Mouse (Mus musculus) ES-Bruce4 (cell line): ENCODE results near the gene Fgd2. TPM values are rescaled to one million over a fixed set of nuclear protein-coding genes. Genes with fewer than 3 reads are reported as not detected.

Source experiments
- H3K27ac ChIP-seq: 2 replicates; pipeline ENCODE4 v1.5.1; 2012; ENCODE audit warnings: low read length, inconsistent platforms; ENCODE audit not compliant: insufficient read depth
- H3K27me3 ChIP-seq: 2 replicates; pipeline ENCODE4 v1.6.1; 2012; ENCODE audit warnings: mild to moderate bottlenecking, low read length, inconsistent platforms; ENCODE audit not compliant: control insufficient read depth, poor library complexity, insufficient read depth, severe bottlenecking
- H3K36me3 ChIP-seq: 2 replicates; pipeline ENCODE4 v1.6.1; 2012; ENCODE audit warnings: inconsistent platforms, mild to moderate bottlenecking, low read length, moderate library complexity; ENCODE audit not compliant: control insufficient read depth, poor library complexity, insufficient read depth, severe bottlenecking
- H3K4me1 ChIP-seq: one replicate; pipeline ENCODE4 v1.8.1; 2011; ENCODE audit warnings: low read length; ENCODE audit not compliant: control insufficient read depth, insufficient read depth
- H3K4me3 ChIP-seq: 2 replicates; pipeline ENCODE4 v1.5.1; 2011; ENCODE audit warnings: low read depth, mild to moderate bottlenecking, low read length
- H3K9ac ChIP-seq: 2 replicates; pipeline ENCODE4 v1.6.1; 2012; ENCODE audit warnings: low read depth, mild to moderate bottlenecking, inconsistent platforms; ENCODE audit not compliant: poor library complexity, severe bottlenecking
- H3K9me3 ChIP-seq: replicated peaks from 2 replicates; pipeline ENCODE4 v1.6.1; 2012; ENCODE audit warnings: mild to moderate bottlenecking, low read length, inconsistent platforms; ENCODE audit not compliant: control insufficient read depth, poor library complexity, insufficient read depth, severe bottlenecking
- CTCF ChIP-seq: IDR thresholded peaks from one replicate; pipeline ENCODE4 v1.8.1; 2011; ENCODE audit warnings: low read depth, low read length
- EP300 ChIP-seq: IDR thresholded peaks from 2 replicates; pipeline ENCODE4 v1.6.1; 2011; ENCODE audit warnings: low read depth, low read length; ENCODE audit not compliant: insufficient read depth
- POLR2A ChIP-seq: IDR thresholded peaks from one replicate; pipeline ENCODE4 v1.8.1; 2011; ENCODE audit warnings: low read length; ENCODE audit not compliant: insufficient read depth
- polyA plus RNA-seq: library from polyadenylated mRNA; stranded (reverse); fragments of >200 nt; gene quantifications from 2 replicates; pipeline ENCODE4 v1.2.4, GENCODE M21; 2011; ENCODE audit warnings: low read depth; ENCODE audit not compliant: missing spikeins, insufficient read depth, insufficient read length

Fgd2 gene
- polyA plus RNA-seq, 1 experiment, result 5.1 TPM

DNA sequence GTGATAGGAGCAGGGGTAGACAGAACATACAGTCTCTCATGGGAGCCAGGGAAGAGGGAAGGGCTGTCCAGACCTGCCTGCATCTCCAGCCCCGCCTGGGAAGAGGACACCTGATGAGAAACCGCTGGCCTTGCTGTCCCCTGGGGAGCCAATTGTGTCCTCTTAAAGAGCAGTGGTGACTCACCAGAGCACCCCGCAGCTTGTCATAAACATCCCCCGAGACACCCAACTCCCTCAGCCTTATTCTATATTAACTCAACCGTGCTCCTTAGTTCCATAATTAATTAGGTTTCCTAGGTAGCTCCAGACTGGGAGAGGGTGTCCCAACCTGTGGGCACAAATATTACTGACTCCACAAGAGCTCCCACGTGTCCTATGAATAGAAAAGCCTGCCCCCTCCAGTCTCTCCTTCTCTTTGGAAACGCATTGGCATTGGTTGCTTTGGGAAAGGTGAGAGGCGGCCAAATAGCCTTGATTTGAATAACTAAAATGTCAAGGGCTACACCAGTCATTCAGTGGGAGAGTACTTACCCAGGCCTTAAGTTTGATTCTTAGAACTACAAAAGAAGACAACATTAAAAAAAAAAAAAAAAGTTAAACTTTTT lies 51.2 kb downstream of the Fgd2 start:
- no peaks in the 10 kb centered on the region for H3K36me3 ChIP-seq
- H3K27me3 ChIP-seq, result no peaks in the 10 kb centered on the region
- no peak overlapping the region for H3K9ac ChIP-seq
- H3K4me3 ChIP-seq, result no peak overlapping the region
- no peak for TF ChIP-seq EP300
- no peak for TF ChIP-seq CTCF
- no peak for TF ChIP-seq POLR2A
- H3K9me3 ChIP-seq, result no peaks in the 10 kb centered on the region
- H3K27ac ChIP-seq, result no peak overlapping the region
- peaks cover 1% of the 10 kb centered on the region for H3K4me1 ChIP-seq

DNA sequence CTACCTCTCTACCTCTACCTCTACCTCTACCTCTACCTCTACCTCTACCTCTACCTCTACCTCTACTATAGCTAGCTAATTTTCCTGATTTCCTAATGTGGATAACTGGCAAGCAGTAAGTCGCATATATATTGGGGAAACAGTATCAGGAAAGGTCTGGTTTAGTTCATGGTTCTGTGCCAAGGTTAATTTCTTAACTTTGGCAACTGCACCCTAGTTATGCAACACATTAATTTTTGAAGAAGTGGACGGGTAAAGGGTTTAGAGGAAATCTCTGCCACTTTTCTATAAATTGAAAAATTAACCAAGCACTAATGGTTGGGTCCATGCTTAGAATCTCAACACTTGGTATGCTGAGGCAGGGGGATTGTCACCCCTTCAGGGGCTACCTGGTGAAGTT lies 53.9 kb downstream of the Fgd2 start:
- no peak overlapping the region for H3K9ac ChIP-seq
- no peaks in the 10 kb centered on the region for H3K36me3 ChIP-seq
- H3K27me3 ChIP-seq, result no peaks in the 10 kb centered on the region
- TF ChIP-seq CTCF, result no peak
- no peak for TF ChIP-seq POLR2A
- TF ChIP-seq EP300, result no peak
- H3K4me1 ChIP-seq, result peaks cover 6% of the 10 kb centered on the region
- H3K9me3 ChIP-seq, result no peaks in the 10 kb centered on the region
- no peak overlapping the region for H3K4me3 ChIP-seq
- no peak overlapping the region for H3K27ac ChIP-seq

DNA sequence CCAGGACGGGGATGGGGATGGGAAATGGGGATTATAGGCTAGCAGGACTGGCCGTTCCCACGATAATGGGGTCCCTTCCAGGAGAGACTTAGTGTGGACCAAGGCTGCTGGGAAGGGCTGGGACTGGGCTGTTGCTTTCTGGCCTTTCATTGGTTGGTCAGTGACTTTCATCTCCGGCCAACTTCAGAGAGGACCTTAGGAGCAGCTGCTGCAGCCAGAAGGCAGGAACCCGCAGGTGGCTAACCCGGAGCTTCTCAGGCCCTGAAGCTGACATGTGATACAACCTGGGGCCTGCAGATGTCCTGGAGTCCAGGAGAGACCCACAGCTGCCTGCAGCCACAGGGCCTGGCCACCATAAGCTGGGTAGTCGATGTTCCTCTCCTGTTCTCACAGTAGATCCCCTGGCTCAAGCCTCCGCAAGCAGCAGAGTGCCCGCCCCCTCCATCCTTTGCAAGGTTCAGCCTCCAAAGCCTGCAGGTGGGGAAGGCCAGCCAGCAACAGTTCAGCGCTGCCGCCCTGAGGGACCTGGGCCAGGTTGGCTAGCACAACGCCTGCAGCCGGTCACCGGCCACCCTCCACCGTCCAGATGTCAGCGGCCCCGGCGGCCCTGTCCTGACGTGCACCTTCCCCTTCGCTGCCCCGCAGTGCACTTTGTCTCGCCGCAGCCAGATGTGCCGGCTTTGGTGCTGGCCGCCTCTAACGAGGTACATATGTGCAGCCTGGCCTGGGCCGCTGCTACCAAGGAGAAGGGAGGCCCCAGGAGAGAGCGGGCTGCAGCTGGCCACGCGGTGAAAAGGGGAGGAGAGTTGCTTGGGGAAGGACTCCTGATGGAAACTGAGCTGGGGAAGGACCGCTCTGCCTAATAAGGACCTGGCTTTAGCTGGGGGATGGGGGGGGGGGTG lies 55.3 kb downstream of the Fgd2 start:
- TF ChIP-seq CTCF (no peak), EP300 (no peak), POLR2A (no peak)
- H3K27ac ChIP-seq, result no peak overlapping the region
- no peaks in the 10 kb centered on the region for H3K27me3 ChIP-seq
- no peaks in the 10 kb centered on the region for H3K36me3 ChIP-seq
- peaks cover 10% of the 10 kb centered on the region for H3K4me1 ChIP-seq
- no peaks in the 10 kb centered on the region for H3K9me3 ChIP-seq
- H3K4me3 ChIP-seq, result peak overlapping the region; percentile 48
- H3K9ac ChIP-seq, result peak overlapping the region; percentile 23; the same call in 1 of the 2 replicates

DNA sequence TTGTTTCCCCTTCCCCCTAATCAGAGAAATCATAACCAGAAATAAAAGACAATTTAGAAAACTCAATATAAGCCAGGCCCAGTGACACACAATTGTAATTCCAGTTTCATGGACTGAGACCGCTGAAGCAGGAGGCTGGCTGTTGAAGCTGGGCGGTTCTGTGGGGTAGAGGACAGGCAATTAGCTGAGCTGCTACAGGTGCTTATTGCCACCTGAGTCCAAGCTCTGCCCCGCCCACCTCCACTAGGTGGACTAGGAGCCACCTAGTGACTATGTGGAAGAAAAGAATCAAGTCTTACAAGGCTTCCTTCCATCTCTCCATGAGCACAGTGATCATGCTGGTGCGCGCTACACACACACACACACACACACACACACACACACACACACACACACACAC lies 56.0 kb downstream of the Fgd2 start:
- Histone ChIP-seq H3K27ac (no peak overlapping the region), H3K36me3 (no peaks in the 10 kb centered on the region), H3K27me3 (no peaks in the 10 kb centered on the region), H3K4me3 (no peak overlapping the region), H3K9me3 (no peaks in the 10 kb centered on the region), H3K9ac (no peak overlapping the region), H3K4me1 (peaks cover 10% of the 10 kb centered on the region)
- no peak for TF ChIP-seq POLR2A
- 0 out of 2 replicates have a peak, but pooled peaks have one; percentile 29 for TF ChIP-seq EP300
- TF ChIP-seq CTCF, result peak; percentile 27

DNA sequence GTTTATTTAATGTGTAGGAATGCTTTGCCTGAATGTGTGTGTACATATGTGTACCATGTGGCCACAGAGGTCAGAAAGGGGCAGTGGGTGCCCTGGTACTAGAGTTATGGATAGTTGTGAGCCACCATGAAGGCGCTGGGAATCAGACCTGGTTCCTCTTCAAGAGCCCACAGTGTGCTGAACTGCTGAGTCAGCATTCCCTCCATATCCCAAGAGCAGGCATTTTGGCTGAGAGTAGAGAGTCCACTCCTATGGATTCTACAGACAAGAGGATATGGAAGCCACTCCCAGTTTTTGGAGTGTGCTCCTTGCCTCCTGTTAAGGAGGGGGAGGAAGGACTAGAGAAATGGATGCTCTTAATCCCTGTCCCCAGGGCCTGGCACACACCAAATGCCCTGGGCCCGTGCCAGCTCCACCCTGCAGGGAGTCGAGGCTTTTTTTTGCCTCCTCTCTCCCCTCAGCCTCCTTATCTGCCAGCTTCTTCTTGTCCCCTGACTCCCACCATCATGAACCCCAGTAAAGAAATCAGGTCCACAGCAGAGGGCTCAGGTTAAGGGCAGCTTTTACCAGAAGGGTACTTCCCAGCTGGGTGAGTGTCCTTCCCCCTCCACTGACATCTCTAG lies 58.2 kb downstream of the Fgd2 start:
- no peak for TF ChIP-seq EP300
- no peak for TF ChIP-seq POLR2A
- no peak for TF ChIP-seq CTCF
- H3K27ac ChIP-seq, result 0 out of 2 replicates have a peak overlapping the region, but pooled peaks have one; percentile 12
- no peaks in the 10 kb centered on the region for H3K9me3 ChIP-seq
- no peak overlapping the region for H3K4me3 ChIP-seq
- no peaks in the 10 kb centered on the region for H3K36me3 ChIP-seq
- no peak overlapping the region for H3K9ac ChIP-seq
- no peaks in the 10 kb centered on the region for H3K27me3 ChIP-seq
- H3K4me1 ChIP-seq, result peaks cover 10% of the 10 kb centered on the region
